Mouse (Mus musculus) intestine, postnatal 0 days (tissue): ENCODE results near the gene Tmem268. TPM values are rescaled to one million over a fixed set of nuclear protein-coding genes. Genes with fewer than 3 reads are reported as not detected.
A peak's percentile ranks its signal among the peaks of the same experiment; 100 is the strongest.

ENCODE experiments used
- ATAC-seq: fragments of 200-750 bp; cut with Nextera tagmentation; 2 replicates; pipeline ENCODE4 v1.8.0; 2017; ENCODE audit warnings: mild to moderate bottlenecking, moderate TSS enrichment, moderate library complexity
- H3K27ac ChIP-seq: fragments of 300-500 bp; sonication (generic); 2 replicates; pipeline ENCODE4 v1.5.1; 2014; ENCODE audit warnings: mild to moderate bottlenecking, low read depth, low read length, moderate library complexity
- H3K27me3 ChIP-seq: fragments of 300-500 bp; sonication (generic); replicated peaks from 2 replicates; pipeline ENCODE4 v1.6.1; 2014; ENCODE audit warnings: low read length, mixed read lengths; ENCODE audit not compliant: control insufficient read depth, insufficient read depth
- H3K36me3 ChIP-seq: fragments of 300-500 bp; sonication (generic); 2 replicates; pipeline ENCODE4 v1.6.1; 2014; ENCODE audit warnings: mild to moderate bottlenecking, moderate library complexity; ENCODE audit not compliant: control insufficient read depth, insufficient read depth
- H3K4me1 ChIP-seq: fragments of 300-500 bp; sonication (generic); replicated peaks from 2 replicates; pipeline ENCODE4 v1.6.1; 2014; ENCODE audit warnings: antibody characterized with exemption, low read length, mixed read lengths; ENCODE audit not compliant: control insufficient read depth, insufficient read depth
- H3K4me2 ChIP-seq: fragments of 300-500 bp; sonication (generic); replicated peaks from 2 replicates; pipeline ENCODE4 v1.6.1; 2014; ENCODE audit warnings: low read depth, mild to moderate bottlenecking, moderate library complexity
- H3K4me3 ChIP-seq: fragments of 300-500 bp; sonication (generic); 2 replicates; pipeline ENCODE4 v1.5.1; 2014; ENCODE audit warnings: low read depth, low read length
- H3K9ac ChIP-seq: fragments of 300-500 bp; sonication (generic); 2 replicates; pipeline ENCODE4 v1.6.1; 2014; ENCODE audit warnings: mild to moderate bottlenecking, low read depth, low read length
- H3K9me3 ChIP-seq: fragments of 300-500 bp; sonication (generic); 2 replicates; pipeline ENCODE4 v1.6.1; 2016; ENCODE audit warnings: mixed run types; ENCODE audit not compliant: control insufficient read depth
- CTCF ChIP-seq: sonication (generic); IDR thresholded peaks from 2 replicates; pipeline ENCODE4 v1.5.1; 2016; ENCODE audit warnings: low read depth, mild to moderate bottlenecking, control low read depth, antibody characterized with exemption, moderate library complexity
- WGBS: fragments of 180-500 bp; shearing (Covaris S2); extraction: QIAGEN DNeasy Blood & Tissue Kit; methylation state at CpG from one replicate; pipeline ENCODE4 v1.1.7; 2014; 5-methylcytosine and 5-hydroxymethylcytosine counted together
- polyA plus RNA-seq: library from polyadenylated mRNA; unstranded; fragments of >200 nt; fragmentation: Nextera tagmentation; extraction: Ambion mirVana; gene quantifications from 2 replicates; pipeline ENCODE4 v1.2.1, GENCODE M21; 2015

Gene Tmem268
- 15.5 and 18.7 TPM in 2 replicates for polyA plus RNA-seq

DNA sequence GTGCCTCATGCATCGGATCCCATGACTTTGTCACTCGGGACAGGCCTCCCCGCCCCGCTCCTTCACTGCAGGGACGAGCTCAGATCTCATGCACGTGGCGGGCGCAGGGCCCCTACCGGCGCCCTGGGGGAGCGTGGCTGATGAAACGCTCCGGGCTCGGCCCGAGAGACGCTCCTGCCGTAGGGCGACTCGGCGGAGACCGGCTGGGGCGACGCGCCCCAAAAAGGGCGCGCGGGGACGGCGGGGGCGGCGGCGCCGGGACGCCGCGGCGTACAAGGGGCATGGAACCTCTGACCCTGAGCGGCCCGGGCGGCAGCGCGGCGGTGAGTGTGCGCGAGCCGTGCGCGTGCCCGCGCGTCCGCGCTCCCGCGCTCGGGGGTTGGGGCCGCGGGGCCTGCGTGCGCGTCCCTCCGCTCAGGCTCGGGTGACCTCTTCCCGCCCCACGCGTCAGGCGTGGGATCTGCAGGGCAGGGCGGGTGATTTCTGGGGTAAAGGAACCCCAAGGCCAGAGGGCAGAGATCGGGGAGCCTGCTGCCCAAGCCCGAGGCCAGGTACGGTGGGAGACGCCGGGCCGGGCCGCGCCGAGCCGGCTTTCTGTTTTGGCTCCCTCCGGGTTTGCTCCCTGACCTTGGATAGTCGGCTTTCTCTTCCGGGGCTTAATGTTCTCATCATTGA is at the start of gene Tmem268:
Gene Tmem268, plus strand, starts transcription at position 375 of the 675 bp plus-strand sequence.
- WGBS, result under 1% methylated on average over 70 of the region's 81 CpGs
- Histone ChIP-seq H3K27me3 (no peaks in the 10 kb centered on the region), H3K9me3 (no peaks in the 10 kb centered on the region), H3K4me2 (peak within 1 kb of the TSS; percentile 83), H3K27ac (peak within 1 kb of the TSS; percentile 88), H3K4me1 (peaks cover 18% of the 10 kb centered on the region; the same call in 1 of the 2 replicates), H3K4me3 (peak within 1 kb of the TSS; percentile 63), H3K9ac (peak within 1 kb of the TSS; percentile 78), H3K36me3 (0 out of 2 replicates have a peak, but pooled peaks cover 5% of the 10 kb centered on the region)
- TF ChIP-seq CTCF, result peak; percentile 47
- peak; percentile 79 for ATAC-seq

GRCm38 (mm10) chr4:63512921-63513320 is 45.7 kb upstream of the Tmem268 start:
- Histone ChIP-seq H3K4me3 (no peak overlapping the region), H3K9me3 (no peaks in the 10 kb centered on the region), H3K9ac (no peak overlapping the region), H3K4me2 (no peak overlapping the region), H3K36me3 (no peaks in the 10 kb centered on the region), H3K27me3 (no peaks in the 10 kb centered on the region), H3K27ac (no peak overlapping the region), H3K4me1 (no peaks in the 10 kb centered on the region)
- WGBS, result 79% methylated on average over 2 of the region's 2 CpGs
- no peak for ATAC-seq
- TF ChIP-seq CTCF, result no peak

- no peak for ATAC-seq
- H3K27ac ChIP-seq, result no peak overlapping the region
These were observed 44.1 kb upstream of the Tmem268 start for GRCm38 (mm10) chr4:63514454-63514984.

GRCm38 (mm10) chr4:63515021-63515420 is 43.6 kb upstream of the Tmem268 start:
- ATAC-seq, result no peak
- no peaks in the 10 kb centered on the region for H3K9me3 ChIP-seq
- no peak overlapping the region for H3K9ac ChIP-seq
- no peak overlapping the region for H3K4me3 ChIP-seq
- no peak overlapping the region for H3K4me2 ChIP-seq
- no peak for TF ChIP-seq CTCF
- H3K36me3 ChIP-seq, result no peaks in the 10 kb centered on the region
- H3K27me3 ChIP-seq, result no peaks in the 10 kb centered on the region
- H3K4me1 ChIP-seq, result no peaks in the 10 kb centered on the region
- H3K27ac ChIP-seq, result no peak overlapping the region
- 80% methylated on average over 5 of the region's 5 CpGs for WGBS

More at GRCm38 (mm10) chr4:63514454-63514984, 44.1 kb upstream of the Tmem268 start:
- H3K4me3 ChIP-seq, result no peak overlapping the region
- H3K4me2 ChIP-seq, result no peak overlapping the region
- TF ChIP-seq CTCF, result no peak
- no peaks in the 10 kb centered on the region for H3K27me3 ChIP-seq
- 50% methylated on average over 4 of the region's 4 CpGs for WGBS
- H3K9me3 ChIP-seq, result no peaks in the 10 kb centered on the region
- no peaks in the 10 kb centered on the region for H3K36me3 ChIP-seq
- H3K4me1 ChIP-seq, result no peaks in the 10 kb centered on the region
- no peak overlapping the region for H3K9ac ChIP-seq

DNA sequence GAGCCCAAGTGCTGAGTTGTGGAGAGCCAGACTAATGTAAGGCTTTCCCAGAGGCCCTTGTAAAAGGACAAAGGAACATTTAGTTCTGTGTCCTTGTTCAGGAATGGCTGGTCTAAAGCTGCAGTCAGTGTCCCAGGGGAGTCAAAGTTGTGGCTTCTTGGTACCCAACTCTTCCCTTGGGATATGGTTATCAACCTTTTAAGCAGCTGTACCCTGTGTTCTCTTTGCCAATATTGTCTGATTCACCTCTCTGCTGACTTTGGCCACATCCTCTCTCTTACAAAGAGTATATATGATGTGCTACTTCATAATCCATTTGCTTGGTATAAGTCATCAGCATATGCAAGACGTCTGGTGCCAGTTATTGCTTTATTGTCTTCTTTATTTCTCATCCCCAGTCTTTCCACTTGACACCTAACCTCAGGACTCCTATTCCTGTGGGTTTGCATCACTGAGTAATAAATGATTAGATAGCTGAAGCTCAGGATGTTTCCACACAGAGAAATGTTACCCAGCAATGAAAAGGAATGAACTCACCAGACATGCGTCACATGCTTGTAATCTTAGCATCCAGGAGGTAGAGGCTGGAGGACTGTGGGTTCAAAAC is 36.7 kb upstream of the Tmem268 start:
- Histone ChIP-seq H3K4me2 (no peak overlapping the region), H3K27ac (no peak overlapping the region), H3K4me1 (no peaks in the 10 kb centered on the region), H3K9ac (no peak overlapping the region), H3K4me3 (no peak overlapping the region), H3K36me3 (no peaks in the 10 kb centered on the region), H3K27me3 (no peaks in the 10 kb centered on the region), H3K9me3 (no peaks in the 10 kb centered on the region)
- TF ChIP-seq CTCF, result no peak
- ATAC-seq, result no peak
- WGBS, result 65% methylated on average over 2 of the region's 2 CpGs

- Histone ChIP-seq H3K36me3 (no peaks in the 10 kb centered on the region), H3K4me3 (no peak overlapping the region), H3K4me1 (no peaks in the 10 kb centered on the region), H3K9ac (no peak overlapping the region), H3K27me3 (no peaks in the 10 kb centered on the region), H3K9me3 (no peaks in the 10 kb centered on the region), H3K27ac (no peak overlapping the region), H3K4me2 (no peak overlapping the region)
- 76% methylated on average over 8 of the region's 8 CpGs for WGBS
- TF ChIP-seq CTCF, result no peak
- no peak for ATAC-seq
These were observed 33.1 kb upstream of the Tmem268 start for GRCm38 (mm10) chr4:63525514-63525913.
